Mouse (Mus musculus): Measurements from ENCODE around the gene Inpp5f. TPM values are rescaled to one million over a fixed set of nuclear protein-coding genes. Genes with fewer than 3 reads are reported as not detected.

Gene Inpp5f
- polyA plus RNA-seq, 1 experiment from 2014 or later, result 7.2 TPM

- H3K4me2 ChIP-seq (ENCODE audit: low read depth, low read length), result no peak overlapping the region
- no peaks in the 10 kb centered on the region for H3K4me1 ChIP-seq (ENCODE audit: insufficient read depth)
- WGBS (ENCODE audit: insufficient replicate concordance), result 63% methylated on average over 6 of the region's 6 CpGs
- H3K4me3 ChIP-seq (ENCODE audit: low read depth, low read length), result no peak overlapping the region
- H3K9me3 ChIP-seq (ENCODE audit: low read length), result no peaks in the 10 kb centered on the region
- H3K36me3 ChIP-seq (replicated peaks; ENCODE audit: insufficient read depth, low read length), result no peaks in the 10 kb centered on the region
- no peak for TF ChIP-seq CTCF (IDR thresholded peaks at IDR 0.05; ENCODE audit: low read depth)
- no peak for TF ChIP-seq EP300 (IDR thresholded peaks at IDR 0.05; ENCODE audit: low read depth)
- H3K27me3 ChIP-seq (ENCODE audit: insufficient read depth, low read length), result no peaks in the 10 kb centered on the region
- DNase-seq, result no peak
- no peak for ATAC-seq
- H3K9ac ChIP-seq (replicated peaks), result no peak overlapping the region
- no peak overlapping the region for H3K27ac ChIP-seq (ENCODE audit: low read depth)
Observed at GRCm38 (mm10) chr7:128580318-128580717, 30.8 kb upstream of the Inpp5f start.

DNA sequence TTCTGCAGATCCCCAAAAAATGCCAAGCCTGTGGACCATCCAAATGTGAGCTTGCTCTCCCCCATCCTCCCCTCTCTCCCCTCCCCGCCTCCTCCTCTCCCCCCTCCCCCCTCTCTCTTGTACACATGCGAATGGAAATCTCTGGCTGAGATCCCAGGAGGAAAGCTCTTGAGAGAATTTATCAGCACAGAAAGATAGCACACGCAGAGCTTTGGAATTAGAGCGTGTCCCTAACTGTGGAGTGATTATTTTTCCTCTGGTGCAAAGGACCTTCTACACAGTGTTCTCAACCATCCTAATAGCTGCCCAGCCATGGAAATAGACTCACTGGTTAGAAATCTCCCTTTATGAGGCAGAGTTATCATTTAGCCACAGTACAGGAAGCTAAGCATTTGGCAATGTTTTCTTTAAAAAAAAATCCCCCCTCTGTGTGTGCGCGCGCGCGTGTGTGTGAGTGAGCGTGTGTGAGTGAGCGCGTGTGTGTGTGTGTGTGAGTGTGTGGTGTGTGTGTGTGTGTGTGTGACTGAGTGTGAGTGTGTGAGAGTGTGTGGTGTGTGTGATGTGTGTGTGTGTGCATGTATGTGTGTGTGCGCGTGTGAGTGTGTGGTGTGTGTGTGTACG, 29.2 kb upstream of the Inpp5f start:
- H3K9me3 ChIP-seq (ENCODE audit: low read length), result no peaks in the 10 kb centered on the region
- H3K9ac ChIP-seq (replicated peaks), result no peak overlapping the region
- 72% methylated on average over 15 of the region's 15 CpGs for WGBS (ENCODE audit: insufficient replicate concordance)
- ATAC-seq (no peak), DNase-seq (no peak)
- no peak overlapping the region for H3K4me3 ChIP-seq (ENCODE audit: low read depth, low read length)
- no peaks in the 10 kb centered on the region for H3K36me3 ChIP-seq (replicated peaks; ENCODE audit: insufficient read depth, low read length)
- no peak overlapping the region for H3K27ac ChIP-seq (ENCODE audit: low read depth)
- no peaks in the 10 kb centered on the region for H3K4me1 ChIP-seq (ENCODE audit: insufficient read depth)
- no peak for TF ChIP-seq EP300 (IDR thresholded peaks at IDR 0.05; ENCODE audit: low read depth)
- no peak for TF ChIP-seq CTCF (IDR thresholded peaks at IDR 0.05; ENCODE audit: low read depth)
- H3K27me3 ChIP-seq (ENCODE audit: insufficient read depth, low read length), result no peaks in the 10 kb centered on the region
- H3K4me2 ChIP-seq (ENCODE audit: low read depth, low read length), result no peak overlapping the region

GRCm38 (mm10) chr7:128583213-128583948, 27.7 kb upstream of the Inpp5f start:
- 75% methylated on average over 6 of the region's 6 CpGs for WGBS (ENCODE audit: insufficient replicate concordance)

DNA sequence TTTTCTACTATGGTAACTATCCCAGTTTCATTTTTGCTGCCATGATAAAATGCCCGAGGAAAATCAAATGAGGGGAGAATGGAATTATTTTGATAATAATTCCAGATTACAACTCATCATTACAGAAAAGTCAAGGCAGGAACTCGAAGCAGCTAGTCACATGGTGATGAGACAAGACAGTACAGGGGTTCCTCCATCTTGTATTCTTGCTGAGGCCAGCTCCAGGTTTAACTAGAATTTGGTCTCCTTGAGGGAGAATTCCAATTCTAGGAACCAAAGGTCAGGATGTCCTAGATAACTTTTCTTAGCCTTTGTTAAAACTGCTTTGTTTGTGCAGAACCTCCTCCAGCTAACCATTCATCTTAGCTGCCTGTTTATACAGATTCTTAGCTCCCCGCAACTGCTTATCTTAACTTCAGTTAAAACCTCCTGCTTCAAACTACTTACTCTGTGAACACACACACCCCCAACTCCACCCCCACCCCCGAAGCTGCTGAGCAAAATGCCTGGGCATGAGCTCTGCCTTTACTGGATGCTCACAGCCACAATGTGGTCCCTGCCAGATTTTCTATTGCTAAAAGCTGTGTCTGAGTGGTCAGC, 23.7 kb upstream of the Inpp5f start:
- Histone ChIP-seq H3K4me3 (ENCODE audit: low read depth, low read length) (no peak overlapping the region), H3K27me3 (ENCODE audit: insufficient read depth, low read length) (no peaks in the 10 kb centered on the region), H3K9me3 (ENCODE audit: low read length) (no peaks in the 10 kb centered on the region), H3K27ac (ENCODE audit: low read depth) (no peak overlapping the region), H3K36me3 (replicated peaks; ENCODE audit: insufficient read depth, low read length) (no peaks in the 10 kb centered on the region), H3K4me2 (ENCODE audit: low read depth, low read length) (no peak overlapping the region), H3K9ac (replicated peaks) (no peak overlapping the region), H3K4me1 (ENCODE audit: insufficient read depth) (0 out of 2 replicates have a peak, but pooled peaks cover 2% of the 10 kb centered on the region)
- WGBS (ENCODE audit: insufficient replicate concordance), result 44% methylated on average over 4 of the region's 4 CpGs
- TF ChIP-seq CTCF (IDR thresholded peaks at IDR 0.05; ENCODE audit: low read depth) (no peak), EP300 (IDR thresholded peaks at IDR 0.05; ENCODE audit: low read depth) (no peak)
- DNase-seq (no peak), ATAC-seq (no peak)

More at GRCm38 (mm10) chr7:128583213-128583948, 27.7 kb upstream of the Inpp5f start:
- Histone ChIP-seq H3K9me3 (ENCODE audit: low read length) (no peaks in the 10 kb centered on the region), H3K9ac (replicated peaks) (no peak overlapping the region), H3K4me3 (ENCODE audit: low read depth, low read length) (no peak overlapping the region), H3K4me2 (ENCODE audit: low read depth, low read length) (no peak overlapping the region), H3K4me1 (ENCODE audit: insufficient read depth) (no peaks in the 10 kb centered on the region), H3K36me3 (replicated peaks; ENCODE audit: insufficient read depth, low read length) (no peaks in the 10 kb centered on the region), H3K27me3 (ENCODE audit: insufficient read depth, low read length) (no peaks in the 10 kb centered on the region), H3K27ac (ENCODE audit: low read depth) (no peak overlapping the region)
- DNase-seq (no peak), ATAC-seq (no peak)
- TF ChIP-seq EP300 (IDR thresholded peaks at IDR 0.05; ENCODE audit: low read depth) (no peak), CTCF (IDR thresholded peaks at IDR 0.05; ENCODE audit: low read depth) (no peak)

DNA sequence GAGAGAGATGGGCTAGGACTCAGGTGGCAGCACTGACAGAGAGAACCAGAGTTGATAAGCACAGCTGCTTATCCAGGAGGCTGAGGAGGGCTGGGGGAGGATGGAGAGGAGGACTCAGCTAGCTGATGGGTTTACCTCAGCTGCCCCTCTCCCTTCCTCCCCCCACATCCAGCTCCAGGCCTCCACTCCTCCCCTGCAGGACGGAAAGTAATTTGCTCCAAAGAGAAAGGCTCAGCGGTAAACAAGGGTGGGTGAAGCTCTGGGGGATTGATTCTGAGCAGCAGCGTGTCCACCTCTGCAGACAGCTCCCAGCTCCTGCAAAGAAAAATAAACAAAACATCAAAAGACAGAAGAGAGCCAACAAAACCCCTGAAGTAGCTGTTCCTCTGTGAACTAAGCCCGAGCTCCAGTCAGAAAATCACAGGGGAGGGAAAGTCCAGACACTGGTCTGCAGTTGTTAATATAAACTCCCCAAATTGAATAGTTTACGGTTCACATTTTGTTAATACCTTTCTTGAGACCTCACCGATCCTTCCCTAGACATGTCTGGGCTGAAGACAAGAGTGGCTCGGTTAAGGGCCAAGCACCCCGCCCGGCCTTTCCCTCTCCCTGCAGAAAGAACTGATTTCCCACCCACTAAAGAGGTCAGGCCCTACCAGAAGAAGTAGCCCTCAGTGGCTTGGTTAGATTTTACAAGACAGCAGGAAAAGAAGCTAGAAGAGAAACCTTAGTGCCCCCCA, 19.6 kb upstream of the Inpp5f start:
- Histone ChIP-seq H3K27me3 (ENCODE audit: insufficient read depth, low read length) (no peaks in the 10 kb centered on the region), H3K27ac (ENCODE audit: low read depth) (no peak overlapping the region), H3K9ac (replicated peaks) (no peak overlapping the region), H3K36me3 (replicated peaks; ENCODE audit: insufficient read depth, low read length) (no peaks in the 10 kb centered on the region), H3K9me3 (ENCODE audit: low read length) (no peaks in the 10 kb centered on the region), H3K4me3 (ENCODE audit: low read depth, low read length) (no peak overlapping the region), H3K4me2 (ENCODE audit: low read depth, low read length) (no peak overlapping the region), H3K4me1 (ENCODE audit: insufficient read depth) (0 out of 2 replicates have a peak, but pooled peaks cover 2% of the 10 kb centered on the region)
- ATAC-seq (no peak), DNase-seq (no peak)
- WGBS (ENCODE audit: insufficient replicate concordance), result 50% methylated on average over 9 of the region's 9 CpGs
- no peak for TF ChIP-seq CTCF (IDR thresholded peaks at IDR 0.05; ENCODE audit: low read depth)
- TF ChIP-seq EP300 (IDR thresholded peaks at IDR 0.05; ENCODE audit: low read depth), result no peak

Measured in liver, postnatal 0 days (tissue).